Mouse (Mus musculus) bone marrow macrophage, adult 2 months (primary cell): ENCODE results near the gene Sp4.

Source experiments
- CTCF ChIP-seq: IDR thresholded peaks from 2 replicates; pipeline ENCODE4 v1.5.1; 2012; ENCODE audit warnings: low read depth, mild to moderate bottlenecking, low read length, moderate library complexity
- POLR2A ChIP-seq: IDR thresholded peaks from 2 replicates; pipeline ENCODE4 v1.6.1; 2012; ENCODE audit warnings: mild to moderate bottlenecking, low read depth, low read length, borderline replicate concordance

DNA sequence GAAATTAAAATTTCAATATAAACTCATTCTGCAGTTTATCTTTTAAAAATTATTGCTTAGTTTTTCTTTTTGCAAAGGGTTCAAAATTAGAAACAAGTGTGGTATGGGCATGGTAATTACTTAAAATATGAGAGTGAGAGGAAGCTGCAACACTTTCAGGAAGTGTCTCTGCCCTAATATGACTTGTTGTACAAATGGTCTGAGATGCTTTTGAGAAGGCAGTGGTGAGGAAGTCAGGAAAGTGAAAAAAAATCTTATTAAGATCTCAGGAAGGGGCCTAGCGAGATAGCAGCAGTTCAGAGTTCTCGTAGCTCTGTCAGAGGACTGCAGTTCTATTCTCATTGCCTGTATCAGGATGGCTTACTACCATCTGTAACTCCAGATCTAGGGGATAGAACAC lies 89.1 kb downstream of the Sp4 start:
- no peak for TF ChIP-seq CTCF
- no peak for TF ChIP-seq POLR2A
